Mouse (Mus musculus): ENCODE results near the gene Yeats2. TPM values are rescaled to one million over a fixed set of nuclear protein-coding genes. Genes with fewer than 3 reads are reported as not detected.

Yeats2 gene
- total and polyA plus RNA-seq, 2 experiments: 7.1 to 7.7 TPM

DNA sequence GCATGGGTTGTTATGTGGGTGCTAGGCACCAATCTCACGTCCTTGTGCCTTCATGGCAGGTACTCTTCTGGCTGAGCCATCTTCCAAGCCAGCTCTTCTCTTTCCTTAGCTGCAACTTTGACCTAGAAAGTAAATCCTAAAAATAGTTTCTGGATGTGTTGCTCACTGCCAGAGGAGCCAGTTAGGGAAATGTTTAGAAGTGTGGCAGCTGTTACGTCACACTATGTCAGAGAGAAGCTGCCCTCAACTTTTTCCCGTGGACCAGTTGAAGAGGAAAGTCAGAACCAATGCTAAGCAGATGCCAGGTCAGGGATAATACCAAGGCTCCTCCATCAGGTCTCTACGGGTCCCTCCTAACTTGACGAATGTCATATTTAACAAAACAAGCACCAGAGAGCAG lies 138.5 kb downstream of the Yeats2 start:
- no peak overlapping the region for H3K4me3 ChIP-seq (ENCODE audit: insufficient read depth, low read depth, low read length)
- TF ChIP-seq POLR2A (IDR thresholded peaks at IDR 0.05; ENCODE audit: extremely low read depth, insufficient read depth, low read length): no peak
- TF ChIP-seq CTCF (IDR thresholded peaks at IDR 0.05; ENCODE audit: low read depth, low read length): no peak
- H3K27me3 ChIP-seq (ENCODE audit: control insufficient read depth, insufficient read depth, low read length): no peaks in the 10 kb centered on the region
- 84% methylated on average over 5 of the region's 5 CpGs for WGBS
- peaks cover 38% of the 10 kb centered on the region for H3K36me3 ChIP-seq (ENCODE audit: control insufficient read depth, insufficient read depth, low read length)
- DNase-seq (ENCODE audit: extremely low read depth, low read depth, low spot score): no peak
- H3K79me2 ChIP-seq (ENCODE audit: control insufficient read depth, insufficient read depth, low read length): no peaks in the 10 kb centered on the region
- no peak overlapping the region for H3K27ac ChIP-seq (replicated peaks; ENCODE audit: insufficient read depth, low read depth, low read length)
- no peaks in the 10 kb centered on the region for H3K4me1 ChIP-seq (ENCODE audit: control insufficient read depth, insufficient read depth, low read length)
- H3K9ac ChIP-seq (ENCODE audit: low read depth, low read length): no peak overlapping the region

DNA sequence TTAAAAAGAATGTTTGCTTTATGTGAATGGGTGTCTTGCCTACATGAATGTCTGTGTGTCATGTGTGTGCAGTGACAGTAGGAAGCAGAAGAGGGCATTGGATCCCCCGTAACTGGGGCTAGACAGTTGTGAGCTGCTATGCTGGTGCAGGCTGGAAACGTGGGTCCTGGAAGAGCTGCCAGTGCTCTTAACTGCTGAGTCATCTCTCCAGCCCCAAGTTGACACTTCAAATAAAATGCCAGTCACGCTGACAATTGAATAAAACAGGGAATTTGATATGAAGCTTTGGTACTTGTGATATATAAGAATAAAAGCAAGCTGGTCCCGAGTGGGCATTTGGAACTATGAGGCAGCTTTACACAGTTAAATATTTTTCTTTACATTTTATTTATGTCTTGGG lies 139.4 kb downstream of the Yeats2 start:
- no peaks in the 10 kb centered on the region for H3K27me3 ChIP-seq (ENCODE audit: control insufficient read depth, insufficient read depth, low read length)
- no peaks in the 10 kb centered on the region for H3K79me2 ChIP-seq (ENCODE audit: control insufficient read depth, insufficient read depth, low read length)
- H3K4me1 ChIP-seq (ENCODE audit: control insufficient read depth, insufficient read depth, low read length): no peaks in the 10 kb centered on the region
- DNase-seq (ENCODE audit: extremely low read depth, low read depth, low spot score): no peak
- peaks cover 45% of the 10 kb centered on the region for H3K36me3 ChIP-seq (ENCODE audit: control insufficient read depth, insufficient read depth, low read length)
- TF ChIP-seq POLR2A (IDR thresholded peaks at IDR 0.05; ENCODE audit: extremely low read depth, insufficient read depth, low read length) (no peak), CTCF (IDR thresholded peaks at IDR 0.05; ENCODE audit: low read depth, low read length) (no peak)
- no peak overlapping the region for H3K9ac ChIP-seq (ENCODE audit: low read depth, low read length)
- no peak overlapping the region for H3K27ac ChIP-seq (replicated peaks; ENCODE audit: insufficient read depth, low read depth, low read length)
- H3K4me3 ChIP-seq (ENCODE audit: insufficient read depth, low read depth, low read length): no peak overlapping the region
- 83% methylated on average over 4 of the region's 4 CpGs for WGBS

Other genes with a start within 250 kb of the Yeats2 start
- 3.5 TPM in 2 replicates for gene Klhl6, start 158.0 kb upstream of the Yeats2 start, total RNA-seq (2014; rRNA removed)
- 0.68 and 1.1 TPM in 2 replicates for gene Klhl6, start 158.0 kb upstream of the Yeats2 start, polyA plus RNA-seq (2012; rRNA removed)
- gene Klhl24, start 43.5 kb upstream of the Yeats2 start, total RNA-seq (2014; rRNA removed): 94.4 and 97.6 TPM in 2 replicates
- gene Klhl24, start 43.5 kb upstream of the Yeats2 start, polyA plus RNA-seq (2012; rRNA removed): 5.6 and 6.0 TPM in 2 replicates
- gene Map6d1, start 100.3 kb downstream of the Yeats2 start, total RNA-seq (2014; rRNA removed): not detected in 2 replicates
- not detected in 2 replicates for gene Map6d1, start 100.3 kb downstream of the Yeats2 start, polyA plus RNA-seq (2012; rRNA removed)
- gene Parl, start 161.3 kb downstream of the Yeats2 start, total RNA-seq (2014; rRNA removed): 35.6 and 36.3 TPM in 2 replicates
- 36.8 and 42.4 TPM in 2 replicates for gene Parl, start 161.3 kb downstream of the Yeats2 start, polyA plus RNA-seq (2012; rRNA removed)
- 0.13 TPM in 1 of 2 replicates, not detected in the other for gene Cyp2ab1, start 184.3 kb downstream of the Yeats2 start, total RNA-seq (2014; rRNA removed)
- gene Cyp2ab1, start 184.3 kb downstream of the Yeats2 start, polyA plus RNA-seq (2012; rRNA removed): 0.07 TPM in 1 of 2 replicates, not detected in the other

Data from liver, adult 2 months (tissue).